Mouse (Mus musculus) embryo, embryonic 9.5 days (tissue): ENCODE results near the gene Zfp653.

ENCODE experiments used
- DNase-seq: peaks from one replicate; pipeline ENCODE4 v3.0.0-alpha.2; 2017; ENCODE audit errors: extremely low spot score

Gene Zfp653

DNA sequence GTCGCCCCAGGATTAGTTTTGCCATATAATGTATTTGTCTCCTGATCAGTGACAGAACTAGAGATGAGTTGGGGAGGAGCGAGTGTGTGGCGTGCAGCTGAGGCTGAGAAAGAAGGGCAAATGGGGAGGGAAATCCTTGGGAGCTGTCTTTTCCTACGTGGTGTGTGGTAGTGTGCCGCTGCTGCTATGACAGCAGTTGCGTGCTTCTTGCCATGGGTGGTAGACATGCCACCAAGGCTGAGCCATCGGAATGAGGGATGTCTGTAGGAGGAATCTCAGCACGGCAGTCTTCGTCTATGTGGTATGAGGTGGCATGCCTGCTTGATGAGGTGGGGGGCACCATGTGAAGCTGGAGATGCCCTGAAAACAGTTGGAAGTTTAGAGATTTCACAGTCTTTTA lies 40.8 kb downstream of the Zfp653 start:
- no peak for DNase-seq

DNA sequence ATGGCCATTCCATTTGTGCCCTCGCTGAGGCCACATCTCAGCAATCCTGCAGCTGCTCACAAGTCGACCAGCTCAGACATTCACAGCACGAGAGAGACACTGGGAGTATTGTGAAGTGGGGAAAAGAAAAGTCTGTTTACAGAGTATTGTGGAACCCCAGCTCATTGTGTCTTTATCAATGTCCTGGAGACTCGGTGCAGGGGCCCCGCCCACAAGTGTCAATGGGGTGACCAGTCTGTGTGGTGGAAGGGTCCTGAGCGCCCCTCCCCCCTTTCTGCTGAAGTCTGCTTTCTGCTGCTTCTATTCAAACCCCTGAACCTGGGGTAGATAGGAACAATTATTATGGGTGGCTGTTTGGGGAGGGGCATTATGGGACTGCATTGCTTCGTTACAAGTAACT lies 42.7 kb downstream of the Zfp653 start:
- peak; percentile 43 for DNase-seq

DNA sequence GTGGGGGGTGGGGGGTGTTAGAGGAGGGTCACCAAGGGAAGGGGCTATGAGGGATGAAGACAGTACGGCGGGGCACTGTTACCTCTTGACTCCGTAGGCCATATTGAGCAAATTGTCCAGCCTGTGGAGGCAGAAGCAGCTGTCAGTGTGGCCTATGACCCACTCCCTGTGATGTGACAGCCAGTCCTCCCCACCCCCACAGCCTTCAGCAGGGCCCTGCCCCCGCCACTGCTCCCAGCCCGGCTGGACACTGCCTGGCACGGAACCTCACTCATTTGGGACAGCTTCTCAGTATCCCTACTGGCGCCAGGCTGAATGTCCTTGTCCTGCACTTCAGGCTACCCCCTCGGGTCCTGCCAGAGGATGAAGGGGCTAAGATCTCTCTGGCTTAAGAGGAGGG lies 46.6 kb downstream of the Zfp653 start:
- no peak for DNase-seq

GRCm38 (mm10) chr9:22017208-22017825 lies 53.9 kb downstream of the Zfp653 start:
- DNase-seq, result no peak

DNA sequence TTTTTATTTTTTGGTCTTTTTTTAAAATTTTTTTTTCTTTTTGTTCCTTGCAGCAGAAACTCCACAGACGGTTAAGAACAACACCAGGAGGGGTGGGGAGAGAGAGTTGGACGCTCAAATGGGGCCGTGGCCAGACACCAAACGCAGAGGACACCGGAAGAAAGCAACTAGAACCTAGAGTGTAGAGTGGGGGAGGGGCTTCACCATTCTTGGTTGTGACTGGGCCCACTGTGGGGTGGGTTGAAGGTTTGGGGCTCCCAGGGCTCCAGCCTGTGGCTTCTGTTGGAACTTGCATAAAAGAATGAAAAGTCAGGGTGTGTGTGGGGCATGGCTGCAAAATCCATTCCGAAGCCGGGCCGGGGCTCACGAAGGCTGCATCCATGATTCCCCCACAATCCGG lies 54.9 kb downstream of the Zfp653 start:
- DNase-seq, result no peak

DNA sequence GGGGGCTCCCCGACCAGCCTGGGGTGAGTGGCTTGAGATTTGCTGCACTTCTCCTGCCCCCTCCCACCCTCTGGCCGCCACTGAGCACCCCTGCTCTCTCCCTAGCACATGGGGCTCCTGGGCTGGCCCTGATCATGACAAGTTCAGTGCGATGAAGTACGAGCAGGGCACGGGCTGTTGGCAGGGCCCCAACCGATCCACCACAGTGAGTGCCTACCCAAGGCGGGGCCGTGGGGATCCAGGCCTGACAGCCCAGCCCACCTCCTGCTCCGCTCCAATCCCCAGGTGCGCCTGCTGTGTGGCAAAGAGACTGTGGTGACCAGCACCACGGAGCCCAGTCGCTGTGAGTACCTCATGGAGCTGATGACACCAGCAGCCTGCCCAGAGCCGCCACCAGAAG lies 58.4 kb downstream of the Zfp653 start:
- no peak for DNase-seq

DNA sequence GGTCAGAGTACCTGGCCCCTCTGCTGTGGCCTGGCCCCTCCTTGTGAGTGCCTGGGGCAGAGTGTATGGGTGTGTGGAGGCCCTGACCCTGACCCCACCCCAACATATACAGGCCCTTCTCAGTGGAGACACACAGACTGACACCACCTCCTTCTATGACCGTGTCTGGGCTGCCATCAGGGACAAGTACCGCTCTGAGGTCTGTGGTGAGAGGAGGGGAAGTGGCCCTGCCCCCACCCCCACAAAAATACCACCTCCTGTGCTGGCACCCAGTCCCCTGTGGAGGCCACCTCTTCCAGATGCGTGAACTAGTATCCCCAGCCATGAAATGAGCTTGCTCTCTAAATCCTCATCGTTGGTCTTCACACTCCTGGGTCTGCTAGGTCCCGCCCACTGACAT lies 60.1 kb downstream of the Zfp653 start:
- no peak for DNase-seq
